Comparison of ENCODE assay signal across 16 mouse cellular contexts in genomic region chr6:119034947-119035346, GRCm38 (mm10).
"Had no signal": no experiment of that assay in that cellular context is flagged by ENCODE, and none has a peak within 500 bp of the region (broad histone marks: within the 10 kb centered on the region; RNA-seq: fewer than 3 reads in every experiment).

No protein-coding gene starts in this region.

- DNase-seq: heart, postnatal 10 days; heart, postnatal 14 days; heart, postnatal 36 days; heart, postnatal 4 days; kidney, adult 11 months; kidney, adult 18-20 months; kidney, adult 2 months; kidney, adult 8-10 months; kidney, adult 9 months; kidney, postnatal 10 days; kidney, postnatal 14 days; kidney, postnatal 25 days; kidney, postnatal 36 days; kidney, postnatal 4 days; layer of hippocampus, adult 9-11 months; layer of hippocampus, postnatal 36 days had no signal
